Mouse (Mus musculus): ENCODE data around the gene Rcbtb1. TPM values are rescaled to one million over a fixed set of nuclear protein-coding genes. Genes with fewer than 3 reads are reported as not detected.

The Rcbtb1 gene
- total and polyA plus RNA-seq, 2 experiments = 25.5 to 39.0 TPM

- no peaks in the 10 kb centered on the region for H3K27me3 ChIP-seq (ENCODE audit: control insufficient read depth, insufficient read depth, low read length)
- peak overlapping the region; percentile 54; the same call in 1 of the 2 replicates for H3K27ac ChIP-seq (replicated peaks; ENCODE audit: insufficient read depth, low read depth, low read length)
- no peak for TF ChIP-seq POLR2A (IDR thresholded peaks at IDR 0.05; ENCODE audit: extremely low read depth, insufficient read depth, low read length)
- TF ChIP-seq CTCF (IDR thresholded peaks at IDR 0.05; ENCODE audit: low read depth, low read length) = no peak
- H3K9ac ChIP-seq (ENCODE audit: low read depth, low read length) = no peak overlapping the region
- no peaks in the 10 kb centered on the region for H3K36me3 ChIP-seq (ENCODE audit: control insufficient read depth, insufficient read depth, low read length)
- DNase-seq (ENCODE audit: extremely low read depth, low read depth, low spot score) = peak; percentile 73
- no peak overlapping the region for H3K4me3 ChIP-seq (ENCODE audit: insufficient read depth, low read depth, low read length)
- no peaks in the 10 kb centered on the region; the same call in 1 of the 2 replicates for H3K79me2 ChIP-seq (ENCODE audit: control insufficient read depth, insufficient read depth, low read length)
- peaks cover 6% of the 10 kb centered on the region; the same call in 1 of the 2 replicates for H3K4me1 ChIP-seq (ENCODE audit: control insufficient read depth, insufficient read depth, low read length)
These were observed 15.5 kb upstream of the Rcbtb1 start for GRCm38 (mm10) chr14:59185514-59185913.

- H3K4me1 ChIP-seq (ENCODE audit: control insufficient read depth, insufficient read depth, low read length) = peaks cover 6% of the 10 kb centered on the region; the same call in 1 of the 2 replicates
- 25% methylated on average over 2 of the region's 2 CpGs for WGBS
- TF ChIP-seq POLR2A (IDR thresholded peaks at IDR 0.05; ENCODE audit: extremely low read depth, insufficient read depth, low read length) = no peak
- TF ChIP-seq CTCF (IDR thresholded peaks at IDR 0.05; ENCODE audit: low read depth, low read length) = no peak
- H3K27me3 ChIP-seq (ENCODE audit: control insufficient read depth, insufficient read depth, low read length) = no peaks in the 10 kb centered on the region
- H3K27ac ChIP-seq (replicated peaks; ENCODE audit: insufficient read depth, low read depth, low read length) = no peak overlapping the region
- H3K79me2 ChIP-seq (ENCODE audit: control insufficient read depth, insufficient read depth, low read length) = no peaks in the 10 kb centered on the region; the same call in 1 of the 2 replicates
- H3K4me3 ChIP-seq (ENCODE audit: insufficient read depth, low read depth, low read length) = no peak overlapping the region
- no peak overlapping the region for H3K9ac ChIP-seq (ENCODE audit: low read depth, low read length)
- peak; percentile 93 for DNase-seq (ENCODE audit: extremely low read depth, low read depth, low spot score)
- no peaks in the 10 kb centered on the region for H3K36me3 ChIP-seq (ENCODE audit: control insufficient read depth, insufficient read depth, low read length)
These were observed 14.9 kb upstream of the Rcbtb1 start for GRCm38 (mm10) chr14:59186121-59186520.

- WGBS = 2% methylated on average over 21 of the region's 21 CpGs
- no peak for DNase-seq (ENCODE audit: extremely low read depth, low read depth, low spot score)
- no peak for TF ChIP-seq POLR2A (IDR thresholded peaks at IDR 0.05; ENCODE audit: extremely low read depth, insufficient read depth, low read length)
- H3K4me3 ChIP-seq (ENCODE audit: insufficient read depth, low read depth, low read length) = peak overlapping the region; percentile 88
- H3K9ac ChIP-seq (ENCODE audit: low read depth, low read length) = peak overlapping the region; percentile 92
- no peaks in the 10 kb centered on the region for H3K27me3 ChIP-seq (ENCODE audit: control insufficient read depth, insufficient read depth, low read length)
- H3K36me3 ChIP-seq (ENCODE audit: control insufficient read depth, insufficient read depth, low read length) = no peaks in the 10 kb centered on the region
- H3K27ac ChIP-seq (replicated peaks; ENCODE audit: insufficient read depth, low read depth, low read length) = peak overlapping the region; percentile 88
- peaks cover 35% of the 10 kb centered on the region for H3K4me1 ChIP-seq (ENCODE audit: control insufficient read depth, insufficient read depth, low read length)
- H3K79me2 ChIP-seq (ENCODE audit: control insufficient read depth, insufficient read depth, low read length) = peaks cover 5% of the 10 kb centered on the region; the same call in 1 of the 2 replicates
These were observed 701 bp downstream of the Rcbtb1 start for GRCm38 (mm10) chr14:59201604-59202215.

GRCm38 (mm10) chr14:59205461-59205860, 4.5 kb downstream of the Rcbtb1 start:
- peaks cover 25% of the 10 kb centered on the region for H3K4me1 ChIP-seq (ENCODE audit: control insufficient read depth, insufficient read depth, low read length)
- DNase-seq (ENCODE audit: extremely low read depth, low read depth, low spot score) = no peak
- H3K79me2 ChIP-seq (ENCODE audit: control insufficient read depth, insufficient read depth, low read length) = peaks cover 17% of the 10 kb centered on the region; the same call in 1 of the 2 replicates
- WGBS = 25% methylated on average over 7 of the region's 7 CpGs
- peak overlapping the region; percentile 36 for H3K9ac ChIP-seq (ENCODE audit: low read depth, low read length)
- peaks cover 6% of the 10 kb centered on the region for H3K36me3 ChIP-seq (ENCODE audit: control insufficient read depth, insufficient read depth, low read length)
- no peak overlapping the region for H3K4me3 ChIP-seq (ENCODE audit: insufficient read depth, low read depth, low read length)
- TF ChIP-seq POLR2A (IDR thresholded peaks at IDR 0.05; ENCODE audit: extremely low read depth, insufficient read depth, low read length) (no peak), CTCF (IDR thresholded peaks at IDR 0.05; ENCODE audit: low read depth, low read length) (no peak)
- peak overlapping the region; percentile 75 for H3K27ac ChIP-seq (replicated peaks; ENCODE audit: insufficient read depth, low read depth, low read length)
- H3K27me3 ChIP-seq (ENCODE audit: control insufficient read depth, insufficient read depth, low read length) = no peaks in the 10 kb centered on the region

GRCm38 (mm10) chr14:59205976-59206583, 5.1 kb downstream of the Rcbtb1 start:
- Histone ChIP-seq H3K27me3 (ENCODE audit: control insufficient read depth, insufficient read depth, low read length) (no peaks in the 10 kb centered on the region), H3K79me2 (ENCODE audit: control insufficient read depth, insufficient read depth, low read length) (peaks cover 17% of the 10 kb centered on the region; the same call in 1 of the 2 replicates), H3K9ac (ENCODE audit: low read depth, low read length) (no peak overlapping the region), H3K4me3 (ENCODE audit: insufficient read depth, low read depth, low read length) (no peak overlapping the region), H3K4me1 (ENCODE audit: control insufficient read depth, insufficient read depth, low read length) (peaks cover 25% of the 10 kb centered on the region), H3K27ac (replicated peaks; ENCODE audit: insufficient read depth, low read depth, low read length) (peak overlapping the region; percentile 45), H3K36me3 (ENCODE audit: control insufficient read depth, insufficient read depth, low read length) (peaks cover 8% of the 10 kb centered on the region)
- 24% methylated on average over 10 of the region's 10 CpGs for WGBS
- TF ChIP-seq POLR2A (IDR thresholded peaks at IDR 0.05; ENCODE audit: extremely low read depth, insufficient read depth, low read length) = no peak
- no peak for TF ChIP-seq CTCF (IDR thresholded peaks at IDR 0.05; ENCODE audit: low read depth, low read length)
- peak; percentile 90 for DNase-seq (ENCODE audit: extremely low read depth, low read depth, low spot score)

- H3K4me1 ChIP-seq (ENCODE audit: control insufficient read depth, insufficient read depth, low read length) = peaks cover 20% of the 10 kb centered on the region
- 85% methylated on average over 7 of the region's 7 CpGs for WGBS
- no peaks in the 10 kb centered on the region for H3K27me3 ChIP-seq (ENCODE audit: control insufficient read depth, insufficient read depth, low read length)
- no peak for TF ChIP-seq POLR2A (IDR thresholded peaks at IDR 0.05; ENCODE audit: extremely low read depth, insufficient read depth, low read length)
- no peak for TF ChIP-seq CTCF (IDR thresholded peaks at IDR 0.05; ENCODE audit: low read depth, low read length)
- H3K4me3 ChIP-seq (ENCODE audit: insufficient read depth, low read depth, low read length) = no peak overlapping the region
- H3K27ac ChIP-seq (replicated peaks; ENCODE audit: insufficient read depth, low read depth, low read length) = no peak overlapping the region
- no peak overlapping the region for H3K9ac ChIP-seq (ENCODE audit: low read depth, low read length)
- peaks cover 20% of the 10 kb centered on the region; the same call in 1 of the 2 replicates for H3K79me2 ChIP-seq (ENCODE audit: control insufficient read depth, insufficient read depth, low read length)
- H3K36me3 ChIP-seq (ENCODE audit: control insufficient read depth, insufficient read depth, low read length) = peaks cover 18% of the 10 kb centered on the region
- no peak for DNase-seq (ENCODE audit: extremely low read depth, low read depth, low spot score)
These were observed 8.0 kb downstream of the Rcbtb1 start for GRCm38 (mm10) chr14:59209003-59209402.
